Mouse (Mus musculus) thymus, adult 2 months (tissue): ENCODE results near the gene Fam89a.

ENCODE experiments used
- CTCF ChIP-seq: fragments of 200-500 bp; IDR thresholded peaks from 2 replicates; pipeline ENCODE4 v1.5.1; 2012; ENCODE audit warnings: mild to moderate bottlenecking, control low read depth, low read length, moderate library complexity, borderline replicate concordance; ENCODE audit not compliant: control insufficient read depth, poor library complexity, insufficient read depth; ENCODE audit errors: extremely low read depth
- POLR2A ChIP-seq: fragments of 200-500 bp; IDR thresholded peaks from 2 replicates; pipeline ENCODE4 v1.6.1; 2012; ENCODE audit warnings: mild to moderate bottlenecking, low read length, control low read depth, moderate library complexity; ENCODE audit not compliant: control insufficient read depth, poor library complexity, insufficient read depth; ENCODE audit errors: extremely low read depth

- TF ChIP-seq CTCF (no peak), POLR2A (no peak)
These were observed 42.2 kb upstream of the Fam89a start for GRCm38 (mm10) chr8:124793661-124794485.
